Comparison of ENCODE assay signal across 14 mouse cellular contexts in genomic region chr3:147976579-147976978, GRCm38 (mm10).
"Had no signal": no experiment of that assay in that cellular context is flagged by ENCODE, and none has a peak within 500 bp of the region (broad histone marks: within the 10 kb centered on the region; RNA-seq: fewer than 3 reads in every experiment).

No protein-coding gene starts in this region.

- H3K4me3 ChIP-seq: kidney, embryonic 15.5 days; left cerebral cortex, adult 2 months; liver, embryonic 13.5 days; myocyte had no signal

- H3K4me2 ChIP-seq: kidney, embryonic 15.5 days; liver, embryonic 13.5 days had no signal

- H3K4me1 ChIP-seq: kidney, embryonic 15.5 days; liver, embryonic 13.5 days had no signal

- H3K9me3 ChIP-seq: kidney, embryonic 15.5 days; liver, embryonic 13.5 days had no signal

- H3K27ac ChIP-seq: kidney, embryonic 15.5 days; left cerebral cortex, adult 2 months; liver, embryonic 13.5 days had no signal

- H3K27me3 ChIP-seq: kidney, embryonic 15.5 days; liver, embryonic 13.5 days had no signal

- H3K36me3 ChIP-seq: kidney, embryonic 15.5 days; liver, embryonic 13.5 days had no signal

- H3K9ac ChIP-seq: kidney, embryonic 15.5 days; liver, embryonic 13.5 days had no signal

- DNase-seq: kidney, adult 11 months; kidney, adult 8-10 months; kidney, postnatal 10 days; kidney, postnatal 36 days; layer of hippocampus, postnatal 36 days; liver, embryonic 13.5 days; lung, adult 2 months; lung, postnatal 14 days; lung, postnatal 4 days; thymus, adult 18-20 months; thymus, postnatal 36 days had no signal
